Mouse (Mus musculus) bone marrow macrophage, adult 2 months (primary cell): Measurements from ENCODE around the gene Kcnmb3.

Experiments used
- CTCF ChIP-seq: IDR thresholded peaks from 2 replicates; pipeline ENCODE4 v1.5.1; 2012; ENCODE audit warnings: low read depth, mild to moderate bottlenecking, low read length, moderate library complexity
- POLR2A ChIP-seq: IDR thresholded peaks from 2 replicates; pipeline ENCODE4 v1.6.1; 2012; ENCODE audit warnings: mild to moderate bottlenecking, low read depth, low read length, borderline replicate concordance

DNA sequence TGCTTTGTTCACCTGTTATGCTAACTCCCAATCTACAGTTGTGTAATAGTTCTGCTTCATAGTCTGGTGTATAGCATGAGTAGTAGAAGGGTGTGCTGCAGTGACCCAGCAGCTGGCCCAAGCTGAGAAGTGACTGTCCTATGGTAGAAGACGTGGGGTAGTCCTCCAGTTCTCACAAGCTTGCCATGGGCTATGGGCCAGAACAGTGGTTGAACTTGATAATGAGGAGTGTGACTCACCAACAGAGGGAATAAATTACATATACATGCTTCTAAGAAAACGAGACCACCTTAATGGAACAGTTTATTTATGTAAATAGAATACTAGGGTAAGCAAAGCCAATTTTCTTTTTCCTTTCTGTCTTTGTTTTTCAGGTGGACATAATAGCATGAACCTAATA lies 61.6 kb downstream of the Kcnmb3 start:
- TF ChIP-seq CTCF (no peak), POLR2A (no peak)
